Mouse (Mus musculus): Measurements from ENCODE around the gene Dsel. TPM values are rescaled to one million over a fixed set of nuclear protein-coding genes. Genes with fewer than 3 reads are reported as not detected.

Dsel gene
- polyA plus RNA-seq, 1 experiment from 2014 or later: 9.5 TPM

- Histone ChIP-seq H3K4me2 (ENCODE audit: low read depth, low read length, severe bottlenecking) (no peak overlapping the region), H3K9me3 (ENCODE audit: control insufficient read depth, low read length) (no peaks in the 10 kb centered on the region), H3K9ac (ENCODE audit: low read length) (no peak overlapping the region), H3K4me3 (ENCODE audit: low read depth, low read length) (no peak overlapping the region), H3K4me1 (replicated peaks; ENCODE audit: control insufficient read depth, insufficient read depth, low read length) (no peaks in the 10 kb centered on the region), H3K27me3 (ENCODE audit: control insufficient read depth, insufficient read depth, low read length) (no peaks in the 10 kb centered on the region), H3K36me3 (ENCODE audit: control insufficient read depth, insufficient read depth, low read length) (no peaks in the 10 kb centered on the region), H3K27ac (ENCODE audit: low read depth, low read length) (no peak overlapping the region)
- DNase-seq (ENCODE audit: low spot score) (no peak), ATAC-seq (replicated peaks; ENCODE audit: low FRiP score) (no peak)
- WGBS: 69% methylated on average over 2 of the region's 2 CpGs
These were observed 31.0 kb downstream of the Dsel start for GRCm38 (mm10) chr1:111833583-111834225.
